Mouse (Mus musculus): ENCODE measurements at regions not wholly inside any gene's neighbourhood (a gene's known extent, or its start where the extent isn't known, plus 50 kb on each side); places are given as distances from the start of the nearest gene placed in this dataset.
A peak's percentile ranks its signal among the peaks of the same experiment; 100 is the strongest.

GRCm38 (mm10) chr10:39280366-39281000, 88.2 kb upstream of the Fyn start:
- Histone ChIP-seq H3K4me1 (ENCODE audit: control insufficient read depth, insufficient read depth, low read length) (no peaks in the 10 kb centered on the region), H3K4me3 (ENCODE audit: low read depth, low read length) (no peak overlapping the region), H3K27ac (ENCODE audit: low read depth, low read length) (no peak overlapping the region), H3K9ac (replicated peaks; ENCODE audit: low read depth, low read length) (no peak overlapping the region), H3K9me3 (ENCODE audit: control insufficient read depth, low read length) (no peaks in the 10 kb centered on the region), H3K27me3 (ENCODE audit: control insufficient read depth, insufficient read depth, low read length) (no peaks in the 10 kb centered on the region), H3K36me3 (ENCODE audit: control insufficient read depth, insufficient read depth, low read length) (no peaks in the 10 kb centered on the region), H3K4me2 (ENCODE audit: low read depth, low read length) (no peak overlapping the region)
- 80% methylated on average over 14 of the region's 14 CpGs for WGBS
- ATAC-seq (ENCODE audit: low read depth) = peak; percentile 54; the same call in 1 of the 2 replicates

- Histone ChIP-seq H3K36me3 (ENCODE audit: control insufficient read depth, insufficient read depth, low read length) (no peaks in the 10 kb centered on the region), H3K4me3 (ENCODE audit: low read depth, low read length) (no peak overlapping the region), H3K9me3 (ENCODE audit: control insufficient read depth, low read length) (no peaks in the 10 kb centered on the region), H3K4me1 (ENCODE audit: control insufficient read depth, insufficient read depth, low read length) (0 out of 2 replicates have a peak, but pooled peaks cover 3% of the 10 kb centered on the region), H3K9ac (replicated peaks; ENCODE audit: low read depth, low read length) (no peak overlapping the region), H3K27ac (ENCODE audit: low read depth, low read length) (no peak overlapping the region), H3K4me2 (ENCODE audit: low read depth, low read length) (no peak overlapping the region), H3K27me3 (ENCODE audit: control insufficient read depth, insufficient read depth, low read length) (no peaks in the 10 kb centered on the region)
- ATAC-seq (ENCODE audit: low read depth) = no peak
- 37% methylated on average over 2 of the region's 2 CpGs for WGBS
Observed at GRCm38 (mm10) chr10:39274202-39274601, 94.5 kb upstream of the Fyn start.

- no peak for ATAC-seq (ENCODE audit: low read depth)
- H3K9me3 ChIP-seq (ENCODE audit: control insufficient read depth, low read length) = no peaks in the 10 kb centered on the region
- H3K27ac ChIP-seq (ENCODE audit: low read depth, low read length) = no peak overlapping the region
- H3K9ac ChIP-seq (replicated peaks; ENCODE audit: low read depth, low read length) = no peak overlapping the region
- no peaks in the 10 kb centered on the region for H3K27me3 ChIP-seq (ENCODE audit: control insufficient read depth, insufficient read depth, low read length)
- no peaks in the 10 kb centered on the region for H3K36me3 ChIP-seq (ENCODE audit: control insufficient read depth, insufficient read depth, low read length)
- WGBS = 68% methylated on average over 4 of the region's 4 CpGs
- H3K4me3 ChIP-seq (ENCODE audit: low read depth, low read length) = no peak overlapping the region
- H3K4me2 ChIP-seq (ENCODE audit: low read depth, low read length) = no peak overlapping the region
- H3K4me1 ChIP-seq (ENCODE audit: control insufficient read depth, insufficient read depth, low read length) = 0 out of 2 replicates have a peak, but pooled peaks cover 3% of the 10 kb centered on the region
Observed at GRCm38 (mm10) chr10:39273426-39273825, 95.2 kb upstream of the Fyn start.

- H3K4me3 ChIP-seq (ENCODE audit: low read depth, low read length) = no peak overlapping the region
- 46% methylated on average over 6 of the region's 6 CpGs for WGBS
- H3K27ac ChIP-seq (ENCODE audit: low read depth, low read length) = no peak overlapping the region
- H3K4me1 ChIP-seq (ENCODE audit: control insufficient read depth, insufficient read depth, low read length) = 0 out of 2 replicates have a peak, but pooled peaks cover 3% of the 10 kb centered on the region
- ATAC-seq (ENCODE audit: low read depth) = peak; percentile 72; the same call in 1 of the 2 replicates
- H3K27me3 ChIP-seq (ENCODE audit: control insufficient read depth, insufficient read depth, low read length) = no peaks in the 10 kb centered on the region
- H3K9me3 ChIP-seq (ENCODE audit: control insufficient read depth, low read length) = no peaks in the 10 kb centered on the region
- H3K9ac ChIP-seq (replicated peaks; ENCODE audit: low read depth, low read length) = no peak overlapping the region
- no peak overlapping the region for H3K4me2 ChIP-seq (ENCODE audit: low read depth, low read length)
- no peaks in the 10 kb centered on the region for H3K36me3 ChIP-seq (ENCODE audit: control insufficient read depth, insufficient read depth, low read length)
Observed at GRCm38 (mm10) chr10:39272387-39272949, 96.2 kb upstream of the Fyn start.

GRCm38 (mm10) chr10:39270406-39270805, 98.2 kb upstream of the Fyn start:
- 86% methylated on average over 3 of the region's 3 CpGs for WGBS

GRCm38 (mm10) chr10:39267236-39267635, 101.4 kb upstream of the Fyn start:
- Histone ChIP-seq H3K4me3 (ENCODE audit: low read depth, low read length) (no peak overlapping the region), H3K4me2 (ENCODE audit: low read depth, low read length) (no peak overlapping the region), H3K27me3 (ENCODE audit: control insufficient read depth, insufficient read depth, low read length) (no peaks in the 10 kb centered on the region), H3K36me3 (ENCODE audit: control insufficient read depth, insufficient read depth, low read length) (no peaks in the 10 kb centered on the region), H3K9me3 (ENCODE audit: control insufficient read depth, low read length) (no peaks in the 10 kb centered on the region), H3K27ac (ENCODE audit: low read depth, low read length) (no peak overlapping the region), H3K4me1 (ENCODE audit: control insufficient read depth, insufficient read depth, low read length) (peaks cover 4% of the 10 kb centered on the region; the same call in 1 of the 2 replicates), H3K9ac (replicated peaks; ENCODE audit: low read depth, low read length) (no peak overlapping the region)
- WGBS = 73% methylated on average over 6 of the region's 6 CpGs
- ATAC-seq (ENCODE audit: low read depth) = 0 out of 2 replicates have a peak, but pooled peaks have one; percentile 25

More at GRCm38 (mm10) chr10:39270406-39270805, 98.2 kb upstream of the Fyn start:
- no peaks in the 10 kb centered on the region for H3K9me3 ChIP-seq (ENCODE audit: control insufficient read depth, low read length)
- 0 out of 2 replicates have a peak, but pooled peaks cover 3% of the 10 kb centered on the region for H3K4me1 ChIP-seq (ENCODE audit: control insufficient read depth, insufficient read depth, low read length)
- no peak overlapping the region for H3K4me3 ChIP-seq (ENCODE audit: low read depth, low read length)
- no peak overlapping the region for H3K27ac ChIP-seq (ENCODE audit: low read depth, low read length)
- no peak overlapping the region for H3K9ac ChIP-seq (replicated peaks; ENCODE audit: low read depth, low read length)
- ATAC-seq (ENCODE audit: low read depth) = no peak
- no peak overlapping the region for H3K4me2 ChIP-seq (ENCODE audit: low read depth, low read length)
- H3K27me3 ChIP-seq (ENCODE audit: control insufficient read depth, insufficient read depth, low read length) = no peaks in the 10 kb centered on the region
- H3K36me3 ChIP-seq (ENCODE audit: control insufficient read depth, insufficient read depth, low read length) = no peaks in the 10 kb centered on the region

GRCm38 (mm10) chr10:39266482-39266881, 102.2 kb upstream of the Fyn start:
- no peak overlapping the region for H3K4me2 ChIP-seq (ENCODE audit: low read depth, low read length)

GRCm38 (mm10) chr10:39262466-39262865, 98.9 kb upstream of the Ccn6 start:
- no peak for ATAC-seq (ENCODE audit: low read depth)
- Histone ChIP-seq H3K27me3 (ENCODE audit: control insufficient read depth, insufficient read depth, low read length) (no peaks in the 10 kb centered on the region), H3K9ac (replicated peaks; ENCODE audit: low read depth, low read length) (no peak overlapping the region), H3K4me1 (ENCODE audit: control insufficient read depth, insufficient read depth, low read length) (peaks cover 13% of the 10 kb centered on the region; the same call in 1 of the 2 replicates), H3K9me3 (ENCODE audit: control insufficient read depth, low read length) (no peaks in the 10 kb centered on the region), H3K36me3 (ENCODE audit: control insufficient read depth, insufficient read depth, low read length) (no peaks in the 10 kb centered on the region), H3K27ac (ENCODE audit: low read depth, low read length) (no peak overlapping the region), H3K4me3 (ENCODE audit: low read depth, low read length) (no peak overlapping the region), H3K4me2 (ENCODE audit: low read depth, low read length) (no peak overlapping the region)
- 29% methylated on average over 7 of the region's 7 CpGs for WGBS

More at GRCm38 (mm10) chr10:39266482-39266881, 102.2 kb upstream of the Fyn start:
- H3K9me3 ChIP-seq (ENCODE audit: control insufficient read depth, low read length) = no peaks in the 10 kb centered on the region
- no peak overlapping the region for H3K4me3 ChIP-seq (ENCODE audit: low read depth, low read length)
- H3K9ac ChIP-seq (replicated peaks; ENCODE audit: low read depth, low read length) = no peak overlapping the region
- H3K27ac ChIP-seq (ENCODE audit: low read depth, low read length) = peak overlapping the region; percentile 12; the same call in 1 of the 2 replicates
- peak; percentile 83; the same call in 1 of the 2 replicates for ATAC-seq (ENCODE audit: low read depth)
- H3K27me3 ChIP-seq (ENCODE audit: control insufficient read depth, insufficient read depth, low read length) = no peaks in the 10 kb centered on the region
- no peaks in the 10 kb centered on the region for H3K36me3 ChIP-seq (ENCODE audit: control insufficient read depth, insufficient read depth, low read length)
- peaks cover 9% of the 10 kb centered on the region; the same call in 1 of the 2 replicates for H3K4me1 ChIP-seq (ENCODE audit: control insufficient read depth, insufficient read depth, low read length)
- 47% methylated on average over 5 of the region's 5 CpGs for WGBS
